Mouse (Mus musculus): ENCODE measurements at regions not wholly inside any gene's neighbourhood (a gene's known extent, or its start where the extent isn't known, plus 50 kb on each side); places are given as distances from the start of the nearest gene placed in this dataset.

DNA sequence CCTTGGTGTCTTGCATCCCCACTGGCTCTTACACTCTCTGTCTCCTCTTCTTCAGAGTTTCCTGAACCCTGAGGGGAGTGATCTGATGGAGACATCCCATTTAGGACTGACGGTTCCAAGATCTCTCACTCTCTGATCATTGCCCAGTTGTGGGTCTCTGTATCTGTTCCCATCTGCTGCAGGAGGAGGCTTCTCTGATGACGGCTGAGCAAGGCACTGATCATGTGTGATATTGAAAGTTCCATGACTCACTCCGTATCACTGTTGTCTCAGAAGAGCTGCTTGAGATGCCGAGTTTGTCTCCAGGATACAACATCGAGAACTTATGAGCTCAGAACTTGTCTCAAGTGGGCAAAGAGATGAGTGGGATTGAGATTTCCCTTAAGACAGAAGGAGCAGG lies 178.7 kb upstream of the Cxcr4 start:
- 88% methylated on average over 5 of the region's 5 CpGs for WGBS

DNA sequence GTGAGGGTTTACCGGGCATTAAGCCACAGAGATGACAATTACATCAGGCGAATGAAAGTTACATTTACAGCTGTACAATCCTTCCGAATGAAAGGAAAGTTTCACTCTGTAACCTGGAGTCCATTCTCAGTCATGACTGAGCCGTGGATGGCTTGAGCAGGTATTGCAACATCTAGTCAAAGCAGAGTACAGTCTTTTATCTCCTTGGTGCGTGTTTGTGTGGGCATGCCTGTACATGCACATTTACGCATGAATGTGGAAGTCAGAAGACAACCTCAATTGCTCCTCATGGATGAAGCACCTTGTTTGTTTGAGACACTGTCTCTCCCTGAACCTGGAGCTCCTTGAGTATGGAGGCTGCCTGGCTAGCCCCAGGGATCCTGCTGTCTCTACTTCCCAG lies 175.9 kb upstream of the Cxcr4 start:
- H3K9me3 ChIP-seq (ENCODE audit: low read length), result no peaks in the 10 kb centered on the region
- no peak for ATAC-seq (ENCODE audit: low FRiP score, low TSS enrichment)

More for the DNA sequence above, 178.7 kb upstream of the Cxcr4 start:
- no peak overlapping the region for H3K27ac ChIP-seq (ENCODE audit: low read length)
- H3K4me1 ChIP-seq (ENCODE audit: insufficient read depth, low read length), result no peaks in the 10 kb centered on the region
- no peaks in the 10 kb centered on the region for H3K9me3 ChIP-seq (ENCODE audit: low read length)
- no peaks in the 10 kb centered on the region for H3K36me3 ChIP-seq (ENCODE audit: insufficient read depth, low read length)
- no peak for ATAC-seq (ENCODE audit: low FRiP score, low TSS enrichment)
- no peaks in the 10 kb centered on the region for H3K27me3 ChIP-seq (ENCODE audit: insufficient read depth, low read length)
- no peak overlapping the region for H3K4me3 ChIP-seq (ENCODE audit: low read length)
- H3K9ac ChIP-seq (replicated peaks; ENCODE audit: low read length), result no peak overlapping the region
- no peak overlapping the region for H3K4me2 ChIP-seq (replicated peaks; ENCODE audit: low read depth, low read length)

DNA sequence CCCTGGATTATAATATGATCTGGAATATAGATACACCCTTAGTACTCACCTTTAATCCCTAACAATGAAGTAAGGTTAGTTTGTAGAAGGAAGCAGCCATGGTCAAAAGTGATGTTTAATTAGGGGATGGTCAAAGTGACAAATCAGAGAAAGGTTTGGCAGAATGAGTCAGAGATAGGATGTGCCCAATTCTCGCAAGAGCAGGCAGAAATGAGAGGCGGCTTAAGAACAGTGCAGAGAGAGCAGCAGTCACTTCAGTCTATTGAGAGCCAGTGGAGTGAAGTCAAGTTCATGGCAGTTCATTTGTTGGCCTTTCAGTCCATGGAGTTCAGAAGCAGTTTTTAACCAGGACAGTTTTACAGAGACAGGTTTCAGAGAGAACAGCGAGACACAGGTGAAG lies 175.3 kb upstream of the Cxcr4 start:
- WGBS, result 91% methylated on average over 3 of the region's 3 CpGs
- H3K4me2 ChIP-seq (replicated peaks; ENCODE audit: low read depth, low read length), result no peak overlapping the region
- no peaks in the 10 kb centered on the region for H3K27me3 ChIP-seq (ENCODE audit: insufficient read depth, low read length)
- H3K4me1 ChIP-seq (ENCODE audit: insufficient read depth, low read length), result no peaks in the 10 kb centered on the region; the same call in 1 of the 2 replicates
- no peak overlapping the region for H3K27ac ChIP-seq (ENCODE audit: low read length)
- no peak overlapping the region for H3K4me3 ChIP-seq (ENCODE audit: low read length)
- H3K9me3 ChIP-seq (ENCODE audit: low read length), result no peaks in the 10 kb centered on the region
- H3K9ac ChIP-seq (replicated peaks; ENCODE audit: low read length), result no peak overlapping the region
- no peaks in the 10 kb centered on the region for H3K36me3 ChIP-seq (ENCODE audit: insufficient read depth, low read length)
- ATAC-seq (ENCODE audit: low FRiP score, low TSS enrichment), result no peak

More for the DNA sequence above, 175.9 kb upstream of the Cxcr4 start:
- H3K4me1 ChIP-seq (ENCODE audit: insufficient read depth, low read length), result no peaks in the 10 kb centered on the region
- H3K36me3 ChIP-seq (ENCODE audit: insufficient read depth, low read length), result no peaks in the 10 kb centered on the region
- H3K4me2 ChIP-seq (replicated peaks; ENCODE audit: low read depth, low read length), result no peak overlapping the region
- WGBS, result 96% methylated on average over 6 of the region's 6 CpGs
- H3K9ac ChIP-seq (replicated peaks; ENCODE audit: low read length), result no peak overlapping the region
- H3K27ac ChIP-seq (ENCODE audit: low read length), result no peak overlapping the region
- no peaks in the 10 kb centered on the region for H3K27me3 ChIP-seq (ENCODE audit: insufficient read depth, low read length)
- H3K4me3 ChIP-seq (ENCODE audit: low read length), result no peak overlapping the region

DNA sequence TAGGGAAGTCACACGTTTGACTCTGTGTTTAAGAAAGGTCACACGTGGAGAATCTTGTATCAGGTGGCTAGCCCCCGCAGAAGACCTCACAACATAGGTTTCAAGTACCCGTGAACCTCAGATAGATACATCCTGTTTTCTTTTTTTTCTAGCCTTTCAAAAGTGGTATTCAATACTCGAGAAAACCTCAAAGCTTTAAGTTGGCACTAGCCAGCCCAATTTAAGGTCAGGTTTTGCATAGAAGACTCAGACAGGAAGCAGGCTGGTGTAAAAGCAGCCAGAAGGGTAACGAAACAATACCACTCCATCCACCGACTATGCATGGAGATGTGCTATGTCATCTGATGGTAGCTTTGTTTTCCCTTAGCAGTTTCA lies 174.8 kb upstream of the Cxcr4 start:
- Histone ChIP-seq H3K9me3 (ENCODE audit: low read length) (no peaks in the 10 kb centered on the region), H3K27ac (ENCODE audit: low read length) (no peak overlapping the region), H3K4me1 (ENCODE audit: insufficient read depth, low read length) (no peaks in the 10 kb centered on the region; the same call in 1 of the 2 replicates), H3K4me3 (ENCODE audit: low read length) (no peak overlapping the region), H3K27me3 (ENCODE audit: insufficient read depth, low read length) (no peaks in the 10 kb centered on the region), H3K4me2 (replicated peaks; ENCODE audit: low read depth, low read length) (no peak overlapping the region), H3K9ac (replicated peaks; ENCODE audit: low read length) (no peak overlapping the region), H3K36me3 (ENCODE audit: insufficient read depth, low read length) (no peaks in the 10 kb centered on the region)
- 70% methylated on average over 7 of the region's 7 CpGs for WGBS
- ATAC-seq (ENCODE audit: low FRiP score, low TSS enrichment), result no peak

DNA sequence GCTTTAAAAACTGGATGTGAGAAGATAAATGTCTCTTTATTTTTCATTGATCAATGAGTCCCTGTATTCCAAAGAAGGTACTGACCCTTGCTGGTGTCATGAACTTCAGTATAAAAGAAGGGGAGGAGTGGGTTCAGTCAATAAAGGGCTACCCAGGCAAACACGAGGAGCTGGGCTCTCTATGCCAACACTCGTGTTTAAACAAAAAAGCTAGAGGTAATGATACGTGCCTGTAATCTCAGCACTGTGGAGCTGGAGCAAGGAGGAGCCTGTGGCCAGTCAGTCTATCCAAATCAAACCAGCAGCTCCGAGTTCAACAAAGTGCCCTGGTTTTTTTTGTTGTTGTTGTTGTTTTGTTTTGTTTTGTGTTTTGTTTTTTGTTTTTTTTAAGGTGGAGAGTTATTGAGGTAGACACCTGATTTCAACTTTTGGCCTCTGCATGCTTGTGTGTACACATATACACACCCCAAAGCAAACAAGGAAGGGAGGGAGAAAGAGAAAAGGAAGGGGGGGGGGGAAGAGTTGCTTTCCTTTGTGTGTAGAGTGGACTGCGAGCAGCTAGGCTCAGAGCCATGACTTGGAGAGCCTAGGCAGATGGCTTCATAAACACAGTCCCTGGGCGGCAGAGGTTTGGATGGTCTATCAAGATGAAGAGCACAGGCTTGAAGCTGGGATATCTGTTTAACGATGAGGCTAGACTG lies 174.2 kb upstream of the Cxcr4 start:
- H3K9me3 ChIP-seq (ENCODE audit: low read length), result no peaks in the 10 kb centered on the region
- H3K9ac ChIP-seq (replicated peaks; ENCODE audit: low read length), result no peak overlapping the region
- no peaks in the 10 kb centered on the region for H3K27me3 ChIP-seq (ENCODE audit: insufficient read depth, low read length)
- no peaks in the 10 kb centered on the region; the same call in 1 of the 2 replicates for H3K4me1 ChIP-seq (ENCODE audit: insufficient read depth, low read length)
- H3K4me2 ChIP-seq (replicated peaks; ENCODE audit: low read depth, low read length), result no peak overlapping the region
- WGBS, result 55% methylated on average over 7 of the region's 7 CpGs
- ATAC-seq (ENCODE audit: low FRiP score, low TSS enrichment), result no peak
- H3K36me3 ChIP-seq (ENCODE audit: insufficient read depth, low read length), result no peaks in the 10 kb centered on the region
- H3K4me3 ChIP-seq (ENCODE audit: low read length), result no peak overlapping the region
- no peak overlapping the region for H3K27ac ChIP-seq (ENCODE audit: low read length)

DNA sequence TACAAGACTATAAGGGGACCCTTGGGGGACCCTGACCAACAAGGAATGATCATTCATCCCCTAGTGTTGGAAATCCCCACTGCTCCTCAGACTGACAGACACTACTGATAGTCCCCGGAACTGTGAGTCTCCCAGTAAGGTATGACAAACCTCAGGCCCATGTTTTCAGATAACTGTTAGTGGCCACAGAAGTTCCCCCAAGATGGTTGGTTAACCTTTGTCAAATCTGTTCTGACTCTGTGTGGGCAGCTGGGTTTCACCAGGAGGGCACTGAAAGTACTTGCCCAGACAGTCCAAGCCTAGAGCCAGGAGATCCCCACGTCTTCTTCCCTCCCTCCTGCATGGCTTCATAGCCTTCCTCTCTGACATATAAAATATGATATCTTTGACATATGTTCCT lies 173.5 kb upstream of the Cxcr4 start:
- Histone ChIP-seq H3K4me3 (ENCODE audit: low read length) (no peak overlapping the region), H3K27ac (ENCODE audit: low read length) (no peak overlapping the region), H3K27me3 (ENCODE audit: insufficient read depth, low read length) (no peaks in the 10 kb centered on the region), H3K9me3 (ENCODE audit: low read length) (no peaks in the 10 kb centered on the region), H3K4me1 (ENCODE audit: insufficient read depth, low read length) (no peaks in the 10 kb centered on the region; the same call in 1 of the 2 replicates), H3K9ac (replicated peaks; ENCODE audit: low read length) (no peak overlapping the region), H3K36me3 (ENCODE audit: insufficient read depth, low read length) (no peaks in the 10 kb centered on the region), H3K4me2 (replicated peaks; ENCODE audit: low read depth, low read length) (no peak overlapping the region)
- WGBS, result 81% methylated on average over 2 of the region's 2 CpGs
- no peak for ATAC-seq (ENCODE audit: low FRiP score, low TSS enrichment)

DNA sequence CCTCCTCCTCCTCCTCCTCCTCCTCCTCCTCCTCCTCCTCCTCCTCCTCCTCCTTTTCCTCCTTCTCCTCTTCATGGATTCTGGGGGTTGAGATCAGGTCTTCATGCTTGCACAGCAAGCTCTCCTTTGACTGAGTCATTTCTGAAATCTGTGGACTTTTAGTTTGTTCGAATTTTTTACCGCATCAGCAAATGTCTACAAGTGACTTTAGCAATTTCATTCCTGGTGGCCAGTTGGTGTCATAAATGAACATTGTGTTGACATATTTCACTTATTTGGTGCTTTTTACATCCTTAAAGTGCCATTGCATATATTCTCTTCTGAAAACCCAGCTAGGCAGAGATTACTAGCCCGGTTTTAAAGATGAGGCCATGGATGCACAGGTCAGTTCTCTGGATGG lies 173.0 kb upstream of the Cxcr4 start:
- Histone ChIP-seq H3K4me3 (ENCODE audit: low read length) (no peak overlapping the region), H3K36me3 (ENCODE audit: insufficient read depth, low read length) (no peaks in the 10 kb centered on the region), H3K4me1 (ENCODE audit: insufficient read depth, low read length) (no peaks in the 10 kb centered on the region; the same call in 1 of the 2 replicates), H3K27me3 (ENCODE audit: insufficient read depth, low read length) (no peaks in the 10 kb centered on the region), H3K9me3 (ENCODE audit: low read length) (no peaks in the 10 kb centered on the region), H3K9ac (replicated peaks; ENCODE audit: low read length) (no peak overlapping the region), H3K27ac (ENCODE audit: low read length) (no peak overlapping the region), H3K4me2 (replicated peaks; ENCODE audit: low read depth, low read length) (no peak overlapping the region)
- 92% methylated on average over 3 of the region's 3 CpGs for WGBS
- no peak for ATAC-seq (ENCODE audit: low FRiP score, low TSS enrichment)

DNA sequence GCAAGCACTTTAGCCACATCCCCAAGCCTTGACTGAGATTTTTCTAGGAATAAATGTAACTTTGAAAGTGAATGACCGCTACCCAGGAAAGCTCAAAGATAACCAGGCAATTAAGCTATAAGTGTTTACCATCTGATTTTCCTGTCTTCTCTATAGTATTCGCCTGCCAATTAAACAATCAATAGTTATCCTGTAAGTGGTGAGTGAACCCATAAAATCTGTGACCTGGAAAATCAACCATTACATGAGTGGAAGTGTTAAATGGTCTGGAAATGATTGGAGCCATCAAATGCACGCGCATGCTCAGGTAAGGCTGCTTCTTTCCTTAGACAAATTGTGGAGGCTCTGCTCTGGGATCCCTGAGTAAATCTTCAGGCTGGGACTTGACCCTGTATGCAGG lies 170.8 kb upstream of the Cxcr4 start:
- Histone ChIP-seq H3K4me3 (ENCODE audit: low read length) (no peak overlapping the region), H3K9ac (replicated peaks; ENCODE audit: low read length) (no peak overlapping the region), H3K4me1 (ENCODE audit: insufficient read depth, low read length) (no peaks in the 10 kb centered on the region; the same call in 1 of the 2 replicates), H3K4me2 (replicated peaks; ENCODE audit: low read depth, low read length) (no peak overlapping the region), H3K27ac (ENCODE audit: low read length) (no peak overlapping the region), H3K36me3 (ENCODE audit: insufficient read depth, low read length) (no peaks in the 10 kb centered on the region), H3K9me3 (ENCODE audit: low read length) (no peaks in the 10 kb centered on the region), H3K27me3 (ENCODE audit: insufficient read depth, low read length) (no peaks in the 10 kb centered on the region)
- WGBS, result 40% methylated on average over 4 of the region's 4 CpGs
- no peak; the same call in 1 of the 2 replicates for ATAC-seq (ENCODE audit: low FRiP score, low TSS enrichment)

DNA sequence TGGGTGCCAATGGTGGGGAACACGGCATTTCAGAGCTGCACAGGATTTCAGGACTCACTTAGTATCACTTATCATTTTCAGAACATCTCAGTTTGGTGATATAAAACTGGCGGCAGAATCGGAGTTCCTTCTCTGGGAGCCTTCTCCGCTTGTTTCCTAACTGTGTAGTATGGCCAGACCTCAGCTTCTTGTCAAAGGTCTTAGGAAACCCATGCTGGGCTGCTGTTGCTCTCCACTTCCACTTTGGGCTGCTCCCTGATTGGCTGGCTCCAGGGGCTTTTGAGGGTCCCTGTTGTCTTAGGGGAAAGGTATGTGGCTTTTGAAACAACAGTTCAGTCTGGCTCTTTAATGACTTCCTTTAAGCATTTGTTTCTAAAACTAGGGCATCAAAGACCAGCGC lies 170.0 kb upstream of the Cxcr4 start:
- Histone ChIP-seq H3K36me3 (ENCODE audit: insufficient read depth, low read length) (no peaks in the 10 kb centered on the region), H3K9me3 (ENCODE audit: low read length) (no peaks in the 10 kb centered on the region), H3K9ac (replicated peaks; ENCODE audit: low read length) (no peak overlapping the region), H3K4me1 (ENCODE audit: insufficient read depth, low read length) (no peaks in the 10 kb centered on the region; the same call in 1 of the 2 replicates), H3K27ac (ENCODE audit: low read length) (no peak overlapping the region), H3K4me3 (ENCODE audit: low read length) (no peak overlapping the region), H3K4me2 (replicated peaks; ENCODE audit: low read depth, low read length) (no peak overlapping the region), H3K27me3 (ENCODE audit: insufficient read depth, low read length) (no peaks in the 10 kb centered on the region)
- WGBS, result 69% methylated on average over 5 of the region's 5 CpGs
- ATAC-seq (ENCODE audit: low FRiP score, low TSS enrichment), result no peak

DNA sequence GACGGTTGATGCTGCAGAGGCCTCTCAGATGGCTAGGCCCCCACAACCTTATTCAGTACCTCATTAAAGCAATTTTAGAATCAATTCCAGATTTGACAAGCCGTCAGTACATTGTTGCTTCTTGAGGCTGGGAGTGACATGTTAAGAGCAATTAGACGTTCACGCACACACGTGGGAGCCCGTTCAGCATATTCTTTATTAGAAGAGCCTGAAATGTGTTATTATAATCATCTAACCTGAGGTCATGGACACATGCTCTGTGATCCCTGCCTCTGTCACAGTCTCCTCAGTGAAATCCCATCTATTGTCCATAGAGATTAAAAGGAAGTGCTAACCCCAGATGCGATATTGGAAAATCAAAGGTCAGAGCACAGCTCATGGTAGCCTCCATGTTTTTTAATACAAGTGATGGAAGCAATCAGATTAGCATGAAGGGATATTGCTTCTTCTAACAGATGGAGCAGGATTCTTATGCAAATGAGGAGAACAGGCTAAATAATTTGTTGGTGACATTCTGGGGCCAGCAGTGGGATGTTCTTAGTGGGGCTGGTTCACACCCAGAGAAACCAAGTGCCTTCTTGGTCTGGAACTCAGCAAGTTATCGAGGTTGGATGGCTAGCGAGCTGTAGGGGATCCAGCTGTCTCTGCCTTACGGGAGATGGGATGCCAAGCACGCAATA lies 166.8 kb upstream of the Cxcr4 start:
- no peaks in the 10 kb centered on the region for H3K27me3 ChIP-seq (ENCODE audit: insufficient read depth, low read length)
- H3K36me3 ChIP-seq (ENCODE audit: insufficient read depth, low read length), result no peaks in the 10 kb centered on the region
- WGBS, result 89% methylated on average over 11 of the region's 11 CpGs
- no peak overlapping the region for H3K27ac ChIP-seq (ENCODE audit: low read length)
- no peak for ATAC-seq (ENCODE audit: low FRiP score, low TSS enrichment)
- H3K9ac ChIP-seq (replicated peaks; ENCODE audit: low read length), result no peak overlapping the region
- H3K9me3 ChIP-seq (ENCODE audit: low read length), result no peaks in the 10 kb centered on the region
- no peak overlapping the region for H3K4me3 ChIP-seq (ENCODE audit: low read length)
- no peaks in the 10 kb centered on the region; the same call in 1 of the 2 replicates for H3K4me1 ChIP-seq (ENCODE audit: insufficient read depth, low read length)
- H3K4me2 ChIP-seq (replicated peaks; ENCODE audit: low read depth, low read length), result no peak overlapping the region
